Mouse (Mus musculus) heart, adult 2 months (tissue): ENCODE results near the gene P2rx5.

Source experiments
- CTCF ChIP-seq: fragments of 200-600 bp; IDR thresholded peaks from 2 replicates; pipeline ENCODE4 v1.8.1; 2022; ENCODE audit warnings: antibody characterized with exemption, mild to moderate bottlenecking, moderate library complexity
- EP300 ChIP-seq: fragments of 200-500 bp; IDR thresholded peaks from 2 replicates; pipeline ENCODE4 v1.6.1; 2011; ENCODE audit warnings: low read depth, low read length, control low read depth; ENCODE audit not compliant: insufficient read depth
- POLR2A ChIP-seq: fragments of 200-500 bp; IDR thresholded peaks from 2 replicates; pipeline ENCODE4 v1.6.1; 2011; ENCODE audit warnings: mild to moderate bottlenecking, low read depth, low read length, control low read depth; ENCODE audit not compliant: insufficient read depth

- peak; percentile 56 for TF ChIP-seq POLR2A
- TF ChIP-seq CTCF, result peak; percentile 54
- 0 out of 2 replicates have a peak, but pooled peaks have one; percentile 51 for TF ChIP-seq EP300
Observed at GRCm38 (mm10) chr11:73160811-73161200, 585 bp downstream of the P2rx5 start.
